In genomic region chr12:94245366-94245765, GRCm38 (mm10) we compare ENCODE assay signal across 28 mouse cellular contexts.
DNase-seq lines count a peak whose midpoint lies in the region; ATAC-seq and TF ChIP-seq lines count a peak whose summit lies in the region.
"Had no signal": no experiment of that assay in that cellular context is flagged by ENCODE, and none has a peak within 500 bp of the region (broad histone marks: within the 10 kb centered on the region; RNA-seq: fewer than 3 reads in every experiment).

No protein-coding gene starts in this region.

- H3K36me3 ChIP-seq in kidney, embryonic 16.5 days (ENCODE audit: insufficient read depth, low read length) = no peaks in the 10 kb centered on the region
- H3K36me3 ChIP-seq: embryonic facial prominence, embryonic 13.5 days; forebrain, embryonic 10.5 days; G1E; hindbrain, embryonic 12.5 days; hindbrain, embryonic 15.5 days; intestine, embryonic 15.5 days had no signal

- no peak overlapping the region for H3K4me3 ChIP-seq in kidney, embryonic 16.5 days (ENCODE audit: low read length)
- H3K4me3 ChIP-seq in left cerebral cortex, adult 2 months = no peak overlapping the region
- H3K4me3 ChIP-seq: embryonic facial prominence, embryonic 13.5 days; forebrain, embryonic 10.5 days; forebrain, embryonic 13.5 days; gastrocnemius, adult 2 months; hindbrain, embryonic 12.5 days; hindbrain, embryonic 15.5 days; intestine, embryonic 15.5 days had no signal

- no peaks in the 10 kb centered on the region for H3K27me3 ChIP-seq in kidney, embryonic 16.5 days (ENCODE audit: insufficient read depth, low read length)
- H3K27me3 ChIP-seq: CH12.LX; forebrain, embryonic 13.5 days; hindbrain, embryonic 12.5 days; hindbrain, embryonic 15.5 days; intestine, embryonic 15.5 days; Patski had no signal

- H3K4me2 ChIP-seq in kidney, embryonic 16.5 days (replicated peaks; ENCODE audit: low read depth, low read length) = no peak overlapping the region
- H3K4me2 ChIP-seq: embryonic facial prominence, embryonic 13.5 days; forebrain, embryonic 13.5 days; heart, embryonic 11.5 days; hindbrain, embryonic 12.5 days; hindbrain, embryonic 15.5 days; intestine, embryonic 15.5 days had no signal

- H3K9ac ChIP-seq in kidney, embryonic 16.5 days (replicated peaks; ENCODE audit: low read length) = no peak overlapping the region
- H3K9ac ChIP-seq: embryonic facial prominence, embryonic 13.5 days; forebrain, embryonic 13.5 days; hindbrain, embryonic 12.5 days; hindbrain, embryonic 15.5 days; intestine, embryonic 15.5 days had no signal

- no peaks in the 10 kb centered on the region for H3K4me1 ChIP-seq in kidney, embryonic 16.5 days (ENCODE audit: insufficient read depth, low read length)
- H3K4me1 ChIP-seq: embryonic facial prominence, embryonic 13.5 days; forebrain, embryonic 13.5 days; hindbrain, embryonic 12.5 days; hindbrain, embryonic 15.5 days; intestine, embryonic 15.5 days had no signal

- intact Hi-C loops in left cerebral cortex, adult 2 months (cut with DNase I) = no loop called here

- no peak overlapping the region for H3K27ac ChIP-seq in kidney, embryonic 16.5 days (ENCODE audit: low read length)
- H3K27ac ChIP-seq in left cerebral cortex, adult 2 months = no peak overlapping the region
- H3K27ac ChIP-seq: embryonic facial prominence, embryonic 13.5 days; forebrain, embryonic 10.5 days; forebrain, embryonic 13.5 days; gastrocnemius, adult 2 months; hindbrain, embryonic 12.5 days; hindbrain, embryonic 15.5 days; intestine, embryonic 15.5 days had no signal

- peak; percentile 28 for DNase-seq in embryo, embryonic 11 days
- DNase-seq in embryo, embryonic 9.5 days (ENCODE audit: extremely low spot score) = no peak
- DNase-seq in embryo, embryonic 11.5 days (ENCODE audit: low read depth, low spot score) = peak; percentile 13
- peak; percentile 63 for DNase-seq in forelimb bud, embryonic 11.5 days (ENCODE audit: low read depth, low spot score)
- peak; percentile 54 for DNase-seq in mesoderm, embryonic 11.5 days (ENCODE audit: low read depth, low spot score)
- DNase-seq in left cerebral cortex, adult 2 months (ENCODE audit: extremely low spot score in 1 of 2, low spot score in 2 of 2) = no peak
- DNase-seq: adrenal gland, adult 2 months; adrenal gland, postnatal 14 days; B cell, adult 2 months; cerebellum, adult 11 months; cerebellum, adult 2 months; cerebellum, adult 9-11 months; cerebellum, postnatal 25 days; gastrocnemius, adult 2 months; gastrocnemius, postnatal 14 days; heart, adult 11 months had no signal

- TF ChIP-seq CTCF in left cerebral cortex, adult 2 months (IDR thresholded peaks at IDR 0.05) = no peak

- WGBS in kidney, embryonic 16.5 days = 61% methylated on average over 2 of the region's 2 CpGs

- H3K9me3 ChIP-seq in kidney, embryonic 16.5 days (ENCODE audit: low read length) = no peaks in the 10 kb centered on the region
- H3K9me3 ChIP-seq: embryonic facial prominence, embryonic 13.5 days; forebrain, embryonic 10.5 days; forebrain, embryonic 13.5 days; hindbrain, embryonic 12.5 days; hindbrain, embryonic 15.5 days; intestine, embryonic 15.5 days had no signal

- no peak for ATAC-seq in kidney, embryonic 16.5 days (ENCODE audit: low FRiP score, low TSS enrichment)
- ATAC-seq: forebrain, embryonic 13.5 days; forebrain, embryonic 16.5 days; intestine, embryonic 15.5 days; Patski had no signal

Comparison
In these comparisons a context has a peak if more than half of its experiments do, and no peak if none do; other contexts are left out.
1. DNase-seq: peak in embryo, embryonic 11 days (single experiment), embryo, embryonic 11.5 days (single experiment), forelimb bud, embryonic 11.5 days (single experiment) and mesoderm, embryonic 11.5 days (single experiment); none in embryo, embryonic 9.5 days (single experiment) and left cerebral cortex, adult 2 months (0 of 2).